Mouse (Mus musculus) monocyte, adult 2 months (primary cell): Measurements from ENCODE around the gene Tsfm.
"Not testable (repeated sequence)": the region's sequence is repeated elsewhere in the genome, so short reads cannot be mapped to it uniquely, and the experiment has no call there.

Source experiments
- DNase-seq, 2 experiments: peaks; one replicate each; pipeline ENCODE4 v3.0.0; 2022; ENCODE audit warnings: low spot score in 2 of 2, low read depth in 1 of 2

Tsfm gene

GRCm38 (mm10) chr10:127030336-127031296, at the start of gene Tsfm:
Tsfm (minus strand) TSS chr10:127030840.
- peak; percentile 67 to 81 for DNase-seq

GRCm38 (mm10) chr10:127079665-127080391, 49.2 kb upstream of the Tsfm start:
- DNase-seq: no peak

GRCm38 (mm10) chr10:127078677-127079575, 48.3 kb upstream of the Tsfm start:
- DNase-seq: no peak

- no peak for DNase-seq
These were observed 47.5 kb upstream of the Tsfm start for GRCm38 (mm10) chr10:127078001-127078676.

GRCm38 (mm10) chr10:127077515-127077914, 46.9 kb upstream of the Tsfm start:
- DNase-seq: no peak

GRCm38 (mm10) chr10:127076082-127076481, 45.4 kb upstream of the Tsfm start:
- DNase-seq: peak in 1 of 2 experiments; percentile 16

- no peak for DNase-seq
These were observed 45.0 kb upstream of the Tsfm start for GRCm38 (mm10) chr10:127075651-127076050.

- peak in 1 of 2 experiments; percentile 33 for DNase-seq
These were observed 44.4 kb upstream of the Tsfm start, which contains the start of gene Agap2 for GRCm38 (mm10) chr10:127075080-127075479. Agap2 (plus strand) TSS chr10:127075284.

GRCm38 (mm10) chr10:127073981-127074380, 43.3 kb upstream of the Tsfm start:
- DNase-seq: no peak

GRCm38 (mm10) chr10:127072969-127073368, 42.3 kb upstream of the Tsfm start:
- not testable (repeated sequence) for DNase-seq

GRCm38 (mm10) chr10:127072270-127072669, 41.6 kb upstream of the Tsfm start:
- not testable (repeated sequence) for DNase-seq

GRCm38 (mm10) chr10:127071203-127071602, 40.6 kb upstream of the Tsfm start:
- DNase-seq: no peak

GRCm38 (mm10) chr10:127070190-127071121, 39.8 kb upstream of the Tsfm start, which contains the start of gene Tspan31:
Tspan31 (minus strand) TSS chr10:127070264.
- peak; percentile 59 to 68 for DNase-seq

- no peak for DNase-seq
These were observed 38.9 kb upstream of the Tsfm start for GRCm38 (mm10) chr10:127069281-127070189.

GRCm38 (mm10) chr10:127068360-127069038, 37.9 kb upstream of the Tsfm start:
- DNase-seq: no peak

- DNase-seq: no peak
These were observed 35.9 kb upstream of the Tsfm start for GRCm38 (mm10) chr10:127066519-127067018.

GRCm38 (mm10) chr10:127065981-127066380, 35.3 kb upstream of the Tsfm start:
- DNase-seq: no peak
